Mouse (Mus musculus) limb, embryonic 15.5 days (tissue): ENCODE measurements around the gene Hhat. TPM values are rescaled to one million over a fixed set of nuclear protein-coding genes. Genes with fewer than 3 reads are reported as not detected.
A peak's percentile ranks its signal among the peaks of the same experiment; 100 is the strongest.

Experiments used
- ATAC-seq: fragments of 200-750 bp; cut with Nextera tagmentation; 2 replicates; pipeline ENCODE4 v1.8.0; 2017; ENCODE audit warnings: low read depth, moderate TSS enrichment; ENCODE audit not compliant: insufficient number of reproducible peaks, low FRiP score, low TSS enrichment
- H3K27ac ChIP-seq: fragments of 300-500 bp; sonication (generic); 2 replicates; pipeline ENCODE4 v1.5.1; 2015; ENCODE audit warnings: moderate library complexity, mild to moderate bottlenecking, inconsistent platforms
- H3K27me3 ChIP-seq: fragments of 300-500 bp; sonication (generic); 2 replicates; pipeline ENCODE4 v1.6.1; 2015; ENCODE audit warnings: inconsistent platforms
- H3K36me3 ChIP-seq: fragments of 300-500 bp; sonication (generic); 2 replicates; pipeline ENCODE4 v1.6.1; 2015; ENCODE audit warnings: inconsistent platforms
- H3K4me1 ChIP-seq: fragments of 300-500 bp; sonication (generic); 2 replicates; pipeline ENCODE4 v1.6.1; 2015; ENCODE audit warnings: inconsistent platforms
- H3K4me2 ChIP-seq: fragments of 300-500 bp; sonication (generic); 2 replicates; pipeline ENCODE4 v1.6.1; 2015; ENCODE audit warnings: mild to moderate bottlenecking, inconsistent platforms
- H3K4me3 ChIP-seq: fragments of 300-500 bp; sonication (generic); 2 replicates; pipeline ENCODE4 v1.5.1; 2015; ENCODE audit warnings: mild to moderate bottlenecking, inconsistent platforms
- H3K9ac ChIP-seq: fragments of 300-500 bp; sonication (generic); 2 replicates; pipeline ENCODE4 v1.6.1; 2015; ENCODE audit warnings: inconsistent platforms
- H3K9me3 ChIP-seq: fragments of 300-500 bp; sonication (generic); 2 replicates; pipeline ENCODE4 v1.6.1; 2016; ENCODE audit warnings: inconsistent platforms
- WGBS: fragments of 180-500 bp; shearing (Covaris S2); methylation state at CpG from one replicate; pipeline ENCODE4 v1.1.7; 2015; 5-methylcytosine and 5-hydroxymethylcytosine counted together
- polyA plus RNA-seq: library from polyadenylated mRNA; unstranded; fragments of >200 nt; fragmentation: Nextera tagmentation; extraction: Ambion mirVana; gene quantifications from 2 replicates; pipeline ENCODE4 v1.2.1, GENCODE M21; 2015

The Hhat gene
- polyA plus RNA-seq, 1 experiment from 2014 or later: 11.5 TPM

DNA sequence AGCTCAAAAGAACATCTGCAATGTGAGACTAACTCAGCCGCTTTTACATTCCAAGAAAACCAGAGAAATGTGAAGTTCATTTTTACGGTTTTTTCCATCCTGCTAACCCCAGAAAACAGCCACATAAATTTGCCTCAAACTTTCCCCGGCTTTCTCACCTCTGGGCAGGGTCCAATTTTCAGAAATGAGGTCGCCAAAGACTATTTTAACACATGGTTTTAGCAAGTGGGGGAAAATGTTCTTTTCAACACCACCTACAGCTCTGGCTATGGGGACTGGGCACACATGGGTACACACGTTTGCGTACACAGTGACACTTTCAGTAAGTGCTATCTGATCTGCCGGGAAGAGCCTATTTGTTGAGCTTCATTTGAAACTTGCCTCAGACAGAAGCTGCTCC, 40.5 kb downstream of the Hhat start:
- Histone ChIP-seq H3K9me3 (no peaks in the 10 kb centered on the region), H3K4me3 (no peak overlapping the region), H3K36me3 (no peaks in the 10 kb centered on the region), H3K27ac (peak overlapping the region; percentile 88), H3K4me2 (no peak overlapping the region), H3K4me1 (peaks cover 34% of the 10 kb centered on the region), H3K27me3 (no peaks in the 10 kb centered on the region), H3K9ac (no peak overlapping the region)
- WGBS: 29% methylated on average over 7 of the region's 7 CpGs
- ATAC-seq: peak; percentile 35; the same call in 1 of the 2 replicates

DNA sequence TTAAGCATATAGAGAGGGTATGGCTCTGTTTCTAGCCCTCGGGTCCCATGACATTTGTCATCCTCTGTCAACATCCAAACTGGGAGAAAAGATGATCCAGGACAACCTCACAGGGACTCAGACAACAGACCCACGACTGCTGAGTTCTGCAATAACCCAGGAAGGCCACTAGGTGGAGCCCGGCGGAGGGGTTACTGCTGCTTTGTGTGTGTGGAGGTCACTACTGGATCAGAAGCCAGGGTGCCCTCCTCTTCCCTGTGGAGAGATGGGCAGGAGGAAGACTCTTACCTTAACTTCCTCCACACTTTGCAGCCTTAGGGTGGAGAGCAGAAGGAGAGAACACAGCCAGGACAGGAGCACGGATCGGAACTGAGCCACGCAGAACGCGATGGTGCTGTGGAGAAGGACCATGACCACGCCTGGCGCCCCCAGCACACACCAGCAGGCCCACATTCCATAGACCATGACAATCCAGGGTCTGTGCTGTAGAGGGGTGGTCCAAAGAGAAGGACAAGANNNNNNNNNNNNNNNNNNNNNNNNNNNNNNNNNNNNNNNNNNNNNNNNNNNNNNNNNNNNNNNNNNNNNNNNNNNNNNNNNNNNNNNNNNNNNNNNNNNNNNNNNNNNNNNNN, 43.9 kb downstream of the Hhat start:
- no peaks in the 10 kb centered on the region for H3K36me3 ChIP-seq
- no peak overlapping the region for H3K9ac ChIP-seq
- no peaks in the 10 kb centered on the region for H3K9me3 ChIP-seq
- ATAC-seq: peak; percentile 36; the same call in 1 of the 2 replicates
- H3K27ac ChIP-seq: no peak overlapping the region
- H3K27me3 ChIP-seq: no peaks in the 10 kb centered on the region
- H3K4me2 ChIP-seq: no peak overlapping the region
- 47% methylated on average over 11 of the region's 11 CpGs for WGBS
- H3K4me3 ChIP-seq: no peak overlapping the region
- H3K4me1 ChIP-seq: peaks cover 26% of the 10 kb centered on the region

DNA sequence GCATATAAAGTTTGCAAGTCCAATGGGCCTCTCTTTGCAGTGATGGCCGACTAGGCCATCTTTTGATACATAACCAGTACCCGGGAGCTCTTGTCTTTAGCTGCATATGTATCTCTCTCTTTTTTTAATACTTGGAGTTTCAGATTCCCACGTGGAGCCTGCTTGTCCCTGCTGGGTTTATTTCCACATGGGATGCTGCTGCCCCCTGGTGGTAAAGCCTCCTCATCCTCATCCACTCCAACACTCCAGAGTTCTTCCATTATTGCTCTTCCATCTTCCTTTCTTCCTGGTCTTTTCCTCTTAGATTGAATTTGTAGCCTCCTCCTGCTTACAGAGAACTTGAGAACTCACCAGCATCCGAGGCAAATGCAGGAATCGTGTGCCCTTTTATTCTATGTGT, 48.9 kb downstream of the Hhat start:
- H3K27me3 ChIP-seq: no peaks in the 10 kb centered on the region
- no peak overlapping the region for H3K4me3 ChIP-seq
- no peak overlapping the region for H3K9ac ChIP-seq
- H3K4me2 ChIP-seq: no peak overlapping the region
- H3K36me3 ChIP-seq: no peaks in the 10 kb centered on the region
- H3K27ac ChIP-seq: no peak overlapping the region
- peaks cover 2% of the 10 kb centered on the region; the same call in 1 of the 2 replicates for H3K4me1 ChIP-seq
- no peak for ATAC-seq
- no peaks in the 10 kb centered on the region for H3K9me3 ChIP-seq
- 25% methylated on average over 5 of the region's 5 CpGs for WGBS

DNA sequence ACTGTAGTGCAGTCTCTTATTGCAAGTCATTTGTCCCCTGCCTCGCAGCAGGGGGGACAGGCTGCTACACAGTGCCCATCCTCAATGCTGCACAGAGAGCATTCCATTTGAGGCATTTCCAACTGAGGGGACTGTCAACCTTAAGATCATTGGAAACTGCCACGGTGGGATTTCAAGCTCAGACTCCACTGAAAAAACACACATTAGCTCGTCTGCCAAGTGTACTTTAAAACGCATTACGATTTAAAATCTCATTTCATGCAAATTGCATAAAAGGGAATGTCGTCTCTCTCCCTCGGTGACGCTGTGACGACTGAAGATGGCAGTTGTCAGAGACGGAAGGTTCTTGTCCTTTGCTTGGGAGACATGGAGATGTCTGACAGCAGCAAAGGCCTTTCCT, 50.9 kb downstream of the Hhat start:
- Histone ChIP-seq H3K27me3 (no peaks in the 10 kb centered on the region), H3K27ac (no peak overlapping the region), H3K4me1 (no peaks in the 10 kb centered on the region), H3K36me3 (no peaks in the 10 kb centered on the region), H3K4me2 (no peak overlapping the region), H3K9ac (no peak overlapping the region), H3K4me3 (no peak overlapping the region), H3K9me3 (no peaks in the 10 kb centered on the region)
- WGBS: 79% methylated on average over 10 of the region's 10 CpGs
- no peak for ATAC-seq

DNA sequence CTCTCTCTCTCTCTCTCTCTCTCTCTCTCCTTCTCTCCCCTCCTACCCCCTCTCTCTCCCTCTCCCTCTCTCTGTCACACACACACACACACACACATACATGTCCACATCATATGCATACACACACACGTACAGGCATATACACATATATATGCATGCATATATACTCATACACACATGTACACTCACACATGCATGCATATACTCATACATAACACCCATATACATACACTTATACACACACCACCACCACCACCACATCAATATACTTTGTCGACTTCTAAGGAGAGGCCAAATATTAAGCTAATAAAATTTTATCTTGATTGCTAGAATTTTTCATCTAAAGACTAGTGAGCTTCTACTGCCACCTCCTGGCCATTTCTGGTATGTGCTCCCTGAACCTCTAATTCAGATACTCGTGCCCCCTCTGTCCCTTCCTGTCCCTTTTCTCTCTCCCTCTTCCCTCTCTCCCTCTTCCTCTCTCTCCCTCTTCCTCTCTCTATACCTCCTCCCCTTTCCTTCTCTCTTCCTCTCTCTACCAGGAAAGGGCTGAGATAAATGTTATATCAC, 59.2 kb downstream of the Hhat start:
- H3K4me1 ChIP-seq: no peaks in the 10 kb centered on the region
- no peak overlapping the region for H3K9ac ChIP-seq
- ATAC-seq: no peak
- H3K36me3 ChIP-seq: no peaks in the 10 kb centered on the region
- H3K4me3 ChIP-seq: no peak overlapping the region
- no peak overlapping the region for H3K27ac ChIP-seq
- H3K4me2 ChIP-seq: no peak overlapping the region
- WGBS: 31% methylated on average over 3 of the region's 3 CpGs
- H3K27me3 ChIP-seq: no peaks in the 10 kb centered on the region
- no peaks in the 10 kb centered on the region for H3K9me3 ChIP-seq

DNA sequence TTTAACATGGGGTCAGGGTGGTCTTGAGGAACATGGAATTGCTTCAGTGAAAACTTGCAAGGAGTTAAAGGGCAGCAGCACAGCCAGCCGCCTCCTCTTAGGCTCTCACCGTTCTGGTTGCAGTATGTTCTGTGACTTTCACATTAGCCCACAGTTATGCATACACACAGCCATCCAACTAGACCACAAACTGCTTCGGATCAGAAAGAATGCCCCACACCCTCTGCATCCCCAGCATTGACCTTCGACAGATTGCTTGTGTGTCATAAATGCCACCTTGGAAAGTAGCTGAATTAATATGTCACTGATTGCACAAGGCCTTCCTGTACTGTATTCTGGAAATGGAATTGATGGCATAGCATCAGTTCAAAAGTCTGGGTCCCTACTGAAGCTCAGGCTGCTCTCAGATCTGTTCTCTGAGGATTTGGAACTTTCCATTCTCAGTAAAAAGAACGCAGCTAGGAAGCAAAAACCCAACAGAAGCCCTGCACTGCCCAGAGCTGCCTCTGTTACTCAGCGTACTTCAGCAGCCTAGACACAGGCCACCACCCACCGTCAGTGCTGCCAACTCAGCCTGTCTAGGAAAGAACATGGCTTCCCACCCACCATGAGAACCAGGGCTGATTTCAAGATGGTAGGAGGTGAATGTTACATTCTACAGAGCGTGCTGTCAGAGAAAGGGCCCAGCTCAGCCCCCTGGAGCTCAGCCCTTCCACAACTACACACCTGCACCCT, 70.5 kb downstream of the Hhat start:
- H3K4me1 ChIP-seq: no peaks in the 10 kb centered on the region
- no peak overlapping the region for H3K4me3 ChIP-seq
- no peak overlapping the region for H3K9ac ChIP-seq
- no peaks in the 10 kb centered on the region for H3K9me3 ChIP-seq
- WGBS: 70% methylated on average over 8 of the region's 8 CpGs
- no peaks in the 10 kb centered on the region for H3K27me3 ChIP-seq
- ATAC-seq: no peak
- no peak overlapping the region for H3K4me2 ChIP-seq
- H3K36me3 ChIP-seq: no peaks in the 10 kb centered on the region
- H3K27ac ChIP-seq: no peak overlapping the region

DNA sequence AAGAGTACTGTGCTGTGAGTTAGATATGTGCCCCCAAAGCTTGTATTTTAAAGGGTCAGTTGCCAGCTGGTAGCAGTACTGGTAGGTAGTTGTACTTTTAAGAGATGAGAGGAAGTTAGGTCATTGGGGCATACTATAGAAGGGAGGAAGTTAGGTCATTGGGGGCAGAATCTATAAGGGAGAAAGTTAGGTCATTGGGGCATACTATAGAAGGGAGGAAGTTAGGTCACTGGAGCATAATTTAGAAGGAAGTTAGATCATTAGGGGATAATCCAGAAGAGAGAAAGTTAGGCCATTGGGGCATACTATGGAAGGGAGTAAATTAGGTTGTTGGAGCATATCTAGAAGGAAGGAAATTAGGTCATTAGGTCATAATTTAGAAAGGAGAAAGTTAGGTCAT, 71.9 kb downstream of the Hhat start:
- no peaks in the 10 kb centered on the region for H3K27me3 ChIP-seq
- no peaks in the 10 kb centered on the region for H3K4me1 ChIP-seq

DNA sequence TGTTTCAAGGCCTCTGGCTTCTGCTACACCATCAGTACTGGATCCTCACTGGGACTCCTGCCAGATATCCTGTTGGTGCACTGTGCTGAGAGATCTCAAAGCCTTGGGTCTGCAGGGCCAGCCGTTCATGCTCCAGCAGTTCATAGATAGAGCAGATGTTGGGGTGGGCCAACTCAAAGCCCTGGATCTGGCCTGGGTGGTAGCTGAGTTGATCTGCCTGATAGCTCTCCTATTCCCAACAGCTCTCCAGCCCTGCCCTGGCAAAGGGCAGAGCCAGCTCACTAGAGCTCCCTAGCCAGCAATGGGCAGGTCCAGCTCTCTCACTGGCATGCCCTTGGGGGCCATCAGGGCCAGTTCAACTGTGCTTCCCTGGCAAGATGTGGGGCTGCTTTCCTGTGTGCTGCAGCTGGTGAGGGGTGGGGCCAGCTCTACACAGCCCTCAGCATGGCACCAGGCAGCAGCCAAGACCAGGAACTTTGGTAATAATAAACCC, 74.6 kb downstream of the Hhat start:
- Histone ChIP-seq H3K9ac (no peak overlapping the region), H3K4me3 (no peak overlapping the region), H3K27ac (no peak overlapping the region), H3K4me1 (no peaks in the 10 kb centered on the region), H3K9me3 (no peaks in the 10 kb centered on the region), H3K27me3 (no peaks in the 10 kb centered on the region), H3K4me2 (no peak overlapping the region), H3K36me3 (no peaks in the 10 kb centered on the region)
- 0 out of 2 replicates have a peak, but pooled peaks have one; percentile 30 for ATAC-seq
- WGBS: 68% methylated on average over 1 of the region's 1 CpGs

More for the DNA sequence above, 71.9 kb downstream of the Hhat start:
- H3K4me3 ChIP-seq: no peak overlapping the region
- no peak overlapping the region for H3K27ac ChIP-seq
- ATAC-seq: no peak
- H3K36me3 ChIP-seq: no peaks in the 10 kb centered on the region
- H3K9ac ChIP-seq: no peak overlapping the region
- H3K4me2 ChIP-seq: no peak overlapping the region
- H3K9me3 ChIP-seq: no peaks in the 10 kb centered on the region

DNA sequence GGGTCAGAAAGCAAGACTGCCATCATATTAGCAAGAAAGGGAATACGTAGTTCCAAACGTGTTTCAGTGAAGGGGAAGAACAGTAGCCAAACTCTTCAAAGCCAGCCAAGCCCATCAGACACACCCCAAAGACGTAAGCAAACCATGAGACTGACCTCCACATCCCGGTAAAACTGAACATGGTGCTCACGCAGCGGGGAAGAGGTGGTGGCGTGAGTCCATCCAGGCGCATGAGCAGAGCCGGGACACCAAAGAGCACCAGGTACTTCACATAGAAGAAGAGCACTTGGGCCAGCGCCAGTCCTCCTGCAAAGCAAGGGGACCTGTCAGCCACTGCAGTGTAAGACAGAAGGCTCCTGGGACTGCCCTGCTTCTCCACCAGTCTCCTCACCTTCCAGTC, 77.4 kb downstream of the Hhat start:
- Histone ChIP-seq H3K36me3 (no peaks in the 10 kb centered on the region), H3K4me3 (no peak overlapping the region), H3K27ac (no peak overlapping the region), H3K9ac (no peak overlapping the region), H3K27me3 (no peaks in the 10 kb centered on the region), H3K4me2 (no peak overlapping the region), H3K4me1 (no peaks in the 10 kb centered on the region), H3K9me3 (no peaks in the 10 kb centered on the region)
- no peak for ATAC-seq
- WGBS: 92% methylated on average over 10 of the region's 10 CpGs

DNA sequence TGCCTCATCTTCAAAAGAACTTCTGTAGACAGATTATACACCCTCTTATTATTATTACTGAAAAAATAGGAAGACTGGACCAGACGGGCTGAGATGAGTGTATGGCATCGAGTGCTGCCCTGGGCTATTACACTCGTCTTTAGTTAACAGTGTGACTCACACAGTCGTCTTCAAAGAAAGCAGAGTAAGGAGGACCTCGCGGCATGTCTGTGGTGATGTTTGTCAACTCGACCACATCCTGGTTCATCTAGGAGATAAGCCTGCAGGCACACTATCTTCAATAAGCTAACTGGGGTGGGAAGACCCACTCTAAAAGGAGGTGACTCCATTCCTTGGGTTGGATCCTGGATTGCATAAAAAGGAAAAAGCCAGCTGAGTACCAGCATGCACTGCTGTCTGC, 78.0 kb downstream of the Hhat start:
- Histone ChIP-seq H3K36me3 (no peaks in the 10 kb centered on the region), H3K27me3 (no peaks in the 10 kb centered on the region), H3K4me1 (no peaks in the 10 kb centered on the region), H3K9ac (no peak overlapping the region), H3K9me3 (no peaks in the 10 kb centered on the region), H3K27ac (no peak overlapping the region), H3K4me3 (no peak overlapping the region), H3K4me2 (no peak overlapping the region)
- WGBS: 70% methylated on average over 7 of the region's 7 CpGs
- no peak for ATAC-seq

DNA sequence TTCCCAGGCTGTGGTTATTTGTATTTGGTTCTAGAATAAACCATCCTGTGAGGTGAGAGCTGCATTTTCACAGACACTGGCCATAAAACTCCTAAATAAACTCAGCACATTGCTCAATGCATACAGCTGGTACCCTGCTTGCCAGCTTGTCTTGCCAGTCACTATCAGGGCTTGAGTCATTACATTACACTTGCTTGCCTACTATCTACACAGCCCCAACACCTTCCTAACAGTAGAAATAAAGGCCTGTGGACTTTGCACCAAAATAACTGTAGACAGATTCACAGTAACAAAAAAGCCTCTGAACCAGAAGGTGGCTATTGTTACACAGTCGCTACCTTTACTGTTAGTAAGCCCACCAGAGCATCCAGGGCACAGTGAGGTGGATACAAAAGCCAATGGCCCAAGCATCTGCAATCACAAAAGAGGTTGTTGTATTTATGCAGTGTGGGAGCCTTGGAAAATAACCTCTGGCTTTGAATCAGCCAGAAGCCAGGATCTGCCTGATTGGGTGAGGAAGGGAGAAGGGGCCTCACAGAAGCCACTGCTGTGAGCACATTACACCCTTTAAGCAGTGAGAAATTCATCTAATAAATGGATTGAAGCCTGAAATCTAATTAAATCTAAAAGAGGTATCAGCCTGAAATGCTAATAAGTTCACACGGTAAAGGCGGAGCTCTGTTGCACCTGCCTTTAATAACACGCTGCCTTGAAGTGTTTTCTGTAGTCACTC, 88.6 kb downstream of the Hhat start:
- H3K4me2 ChIP-seq: no peak overlapping the region
- H3K9ac ChIP-seq: no peak overlapping the region
- H3K9me3 ChIP-seq: no peaks in the 10 kb centered on the region
- no peak for ATAC-seq
- no peak overlapping the region for H3K27ac ChIP-seq
- no peaks in the 10 kb centered on the region for H3K36me3 ChIP-seq
- H3K4me3 ChIP-seq: no peak overlapping the region
- no peaks in the 10 kb centered on the region for H3K4me1 ChIP-seq
- no peaks in the 10 kb centered on the region for H3K27me3 ChIP-seq
- WGBS: 82% methylated on average over 4 of the region's 4 CpGs

DNA sequence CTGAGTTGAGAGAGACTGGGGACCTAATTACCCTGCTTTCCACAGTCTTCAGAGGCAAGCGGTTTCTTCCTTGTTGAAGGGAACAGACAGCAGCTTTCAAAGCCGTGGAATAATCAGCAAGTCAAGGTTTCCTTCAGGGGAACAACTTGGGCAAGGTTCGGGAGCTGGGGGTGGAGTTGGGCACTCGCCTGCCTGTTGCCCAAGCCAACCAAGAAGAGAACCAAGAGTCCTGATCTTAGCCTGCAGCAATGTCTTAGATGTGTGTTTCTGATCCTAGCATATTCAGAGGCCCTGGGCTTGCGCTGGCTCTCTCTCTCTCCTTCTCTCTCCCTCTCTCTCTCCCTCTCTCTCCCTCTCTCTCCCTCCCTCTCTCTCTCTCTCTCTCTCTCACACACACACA, 93.8 kb downstream of the Hhat start:
- Histone ChIP-seq H3K4me3 (no peak overlapping the region), H3K36me3 (no peaks in the 10 kb centered on the region), H3K4me1 (no peaks in the 10 kb centered on the region), H3K27ac (no peak overlapping the region), H3K9ac (no peak overlapping the region), H3K27me3 (no peaks in the 10 kb centered on the region), H3K4me2 (no peak overlapping the region), H3K9me3 (no peaks in the 10 kb centered on the region)
- WGBS: 72% methylated on average over 5 of the region's 5 CpGs
- no peak for ATAC-seq
